Mouse (Mus musculus) CH12.LX (cell line): ENCODE data around the gene Svs1. TPM values are rescaled to one million over a fixed set of nuclear protein-coding genes. Genes with fewer than 3 reads are reported as not detected.

ENCODE experiments used
- DNase-seq: peaks from one replicate; pipeline ENCODE4 v3.0.0-alpha.2; 2013; ENCODE audit errors: extremely low read depth
- H3K27ac ChIP-seq: 2 replicates; pipeline ENCODE4 v1.5.1; 2012; ENCODE audit warnings: low read depth, mild to moderate bottlenecking, control low read depth, moderate library complexity; ENCODE audit not compliant: insufficient read depth
- H3K27me3 ChIP-seq: replicated peaks from 2 replicates; pipeline ENCODE3; 2012; ENCODE audit warnings: inconsistent platforms
- H3K36me3 ChIP-seq, 2 experiments: replicated peaks in 1 of 2; 2 replicates each; pipeline versions ENCODE3 to v1.6.1; 2012; ENCODE audit warnings: inconsistent platforms in 1 of 2, low read length in 1 of 2, mild to moderate bottlenecking in 1 of 2, mixed read lengths in 1 of 2, moderate library complexity in 1 of 2; ENCODE audit not compliant: control insufficient read depth in 1 of 2, insufficient read depth in 1 of 2
- H3K4me1 ChIP-seq, 2 experiments: 2 replicates each; pipeline ENCODE4 v1.6.1; 2012; ENCODE audit warnings: inconsistent platforms in 1 of 2, moderate library complexity in 1 of 2; ENCODE audit not compliant: insufficient read depth in 2 of 2, control insufficient read depth in 1 of 2
- H3K4me2 ChIP-seq: 2 replicates; pipeline ENCODE4 v1.6.1; 2012; ENCODE audit warnings: low read depth, mild to moderate bottlenecking, control low read depth; ENCODE audit not compliant: poor library complexity, insufficient read depth, severe bottlenecking
- H3K4me3 ChIP-seq, 3 experiments: fragments of 150-350 bp in 1 of 3; sonication (generic) in 1 of 3; replicated peaks in 1 of 3; 2 replicates each; pipeline versions ENCODE3 to v1.5.1; 2011 to 2012; ENCODE audit warnings: low read depth in 2 of 3, low read length in 2 of 3, mild to moderate bottlenecking in 2 of 3, moderate library complexity in 2 of 3, control low read depth in 1 of 3, improper control_type of control experiment in 1 of 3, inconsistent platforms in 1 of 3, mixed read lengths in 1 of 3; ENCODE audit not compliant: poor library complexity in 1 of 3
- H3K79me2 ChIP-seq: replicated peaks from 2 replicates; pipeline ENCODE4 v1.6.1; 2012; ENCODE audit warnings: mild to moderate bottlenecking, moderate library complexity; ENCODE audit not compliant: control insufficient read depth, poor library complexity, insufficient read depth, severe bottlenecking; ENCODE audit errors: extremely low read depth
- H3K9ac ChIP-seq: 2 replicates; pipeline ENCODE4 v1.6.1; 2012; ENCODE audit warnings: low read depth, mild to moderate bottlenecking, control low read depth, moderate library complexity; ENCODE audit not compliant: insufficient read depth
- H3K9me3 ChIP-seq: replicated peaks from 2 replicates; pipeline ENCODE3; 2012; ENCODE audit warnings: low read length, inconsistent platforms, mixed read lengths
- CHD2 ChIP-seq: IDR thresholded peaks from 2 replicates; pipeline ENCODE4 v1.6.1; 2011; ENCODE audit warnings: low read length, improper control_type of control experiment
- CTCF ChIP-seq, 2 experiments: IDR thresholded peaks in 1 of 2; conservative IDR thresholded peaks in 1 of 2; 2 replicates each; pipeline ENCODE4 v1.5.1; 2011 to 2012; ENCODE audit warnings: low read depth in 2 of 2, low read length in 2 of 2, improper control_type of control experiment in 1 of 2, inconsistent platforms in 1 of 2, mild to moderate bottlenecking in 1 of 2, moderate library complexity in 1 of 2
- E2F4 ChIP-seq: IDR thresholded peaks from 2 replicates; pipeline ENCODE4 v1.6.1; 2011; ENCODE audit warnings: low read depth, low read length, improper control_type of control experiment; ENCODE audit not compliant: insufficient replicate concordance
- ELF1 ChIP-seq: IDR thresholded peaks from 2 replicates; pipeline ENCODE4 v1.6.1; 2014; ENCODE audit warnings: low read depth, mild to moderate bottlenecking, inconsistent platforms, low read length, improper control_type of control experiment
- EP300 ChIP-seq: IDR thresholded peaks from 2 replicates; pipeline ENCODE4 v1.6.1; 2011; ENCODE audit warnings: low read length, improper control_type of control experiment
- ETS1 ChIP-seq: conservative IDR thresholded peaks from 2 replicates; pipeline ENCODE4 v1.6.1; 2012; ENCODE audit warnings: low read depth, mild to moderate bottlenecking, inconsistent platforms, low read length, improper control_type of control experiment, moderate library complexity
- GABPA ChIP-seq: IDR thresholded peaks from 2 replicates; pipeline ENCODE4 v1.6.1; 2012; ENCODE audit warnings: low read depth, low read length, improper control_type of control experiment, inconsistent platforms; ENCODE audit not compliant: insufficient replicate concordance
- HCFC1 ChIP-seq: IDR thresholded peaks from 2 replicates; pipeline ENCODE4 v1.6.1; 2012; ENCODE audit warnings: low read depth, mild to moderate bottlenecking, inconsistent platforms, low read length, improper control_type of control experiment
- IRF4 ChIP-seq: IDR thresholded peaks from 2 replicates; pipeline ENCODE4 v1.6.1; 2014; ENCODE audit warnings: low read depth, mild to moderate bottlenecking, inconsistent platforms, low read length, improper control_type of control experiment
- JUN ChIP-seq: IDR thresholded peaks from 2 replicates; pipeline ENCODE4 v1.6.1; 2011; ENCODE audit warnings: low read depth, mild to moderate bottlenecking, low read length, improper control_type of control experiment, moderate library complexity; ENCODE audit not compliant: insufficient read depth
- MAX ChIP-seq: IDR thresholded peaks from 2 replicates; pipeline ENCODE4 v1.6.1; 2011; ENCODE audit warnings: low read length, improper control_type of control experiment
- MXI1 ChIP-seq: IDR thresholded peaks from 2 replicates; pipeline ENCODE4 v1.6.1; 2011; ENCODE audit warnings: mild to moderate bottlenecking, low read depth, low read length, improper control_type of control experiment
- PAX5 ChIP-seq: IDR thresholded peaks from 2 replicates; pipeline ENCODE4 v1.6.1; 2012; ENCODE audit warnings: low read length, inconsistent platforms, mixed read lengths
- RCOR1 ChIP-seq: conservative IDR thresholded peaks from 2 replicates; pipeline ENCODE4 v1.6.1; 2012; ENCODE audit warnings: low read depth, mild to moderate bottlenecking, inconsistent platforms, low read length, improper control_type of control experiment
- SIN3A ChIP-seq: IDR thresholded peaks from 2 replicates; pipeline ENCODE4 v1.6.1; 2012; ENCODE audit warnings: low read length, improper control_type of control experiment, inconsistent platforms
- TBP ChIP-seq: conservative IDR thresholded peaks from 2 replicates; pipeline ENCODE4 v1.6.1; 2011; ENCODE audit warnings: low read depth, low read length, improper control_type of control experiment
- dilution Hi-C: fragments of 300-500 bp; cut with MboI; formaldehyde crosslinking; loops from 2 replicates; pipeline ENCODE4 v1.14.3; 2020; ENCODE audit warnings: low sequenced_read_pairs; ENCODE audit not compliant: extremely low pct_unique_long_range_greater_than_20kb, extremely low pct_ligation_motif_present
- in situ Hi-C: fragments of 300-500 bp; cut with MboI; formaldehyde crosslinking; loops from 3 replicates; pipeline ENCODE4 v1.14.3; 2019; ENCODE audit warnings: low sequenced_read_pairs, low pct_ligation_motif_present, low pct_unique_long_range_greater_than_20kb, mixed read lengths
- polyA plus RNA-seq: library from polyadenylated mRNA; unstranded; fragments of >175 nt; gene quantifications from 2 replicates; pipeline ENCODE4 v1.2.1, GENCODE M21; 2012; ENCODE audit warnings: low read depth; ENCODE audit not compliant: insufficient read length
- total RNA-seq, 2 experiments: library from RNA; depleted of rRNA; stranded (reverse); fragments of 300-350 nt in 1 of 2; fragments of >200 nt in 1 of 2; gene quantifications; 2 replicates each; pipeline ENCODE4 v1.2.3; 2012 to 2014

Gene Svs1
- total and polyA plus RNA-seq, 3 experiments: not detected

GRCm38 (mm10) chr6:49008420-49009160 lies 21.9 kb downstream of the Svs1 start:
- no peak for DNase-seq
- no peaks in the 10 kb centered on the region for H3K36me3 ChIP-seq
- H3K9me3 ChIP-seq: peaks cover 3% of the 10 kb centered on the region
- H3K79me2 ChIP-seq: no peaks in the 10 kb centered on the region
- no peak overlapping the region for H3K9ac ChIP-seq
- H3K4me1 ChIP-seq: peaks cover 0 to 4% of the 10 kb centered on the region in 2 experiments; a peak in 1 of 4 replicates
- H3K27me3 ChIP-seq: peaks cover 2% of the 10 kb centered on the region
- dilution Hi-C loops: no loop called here
- in situ Hi-C loops: loop anchor here (10.0 kb wide), 1 partner anchor 386 kb away; the partner anchor contains the start of gene Stk31
- TF ChIP-seq EP300: no peak
- no peak for TF ChIP-seq JUN
- TF ChIP-seq ETS1: no peak
- TF ChIP-seq PAX5: no peak
- no peak for TF ChIP-seq SIN3A
- TF ChIP-seq RCOR1: no peak
- TF ChIP-seq CTCF (conservative IDR thresholded peaks at IDR 0.05 in 1 of 2, IDR thresholded peaks at IDR 0.05 in 1 of 2; ENCODE audit: low read depth in 2 of 2, low read length in 2 of 2): no peak
- TF ChIP-seq CHD2: no peak
- no peak for TF ChIP-seq MXI1
- TF ChIP-seq E2F4: no peak
- H3K4me3 ChIP-seq: no peak overlapping the region
- 0 out of 2 replicates have a peak overlapping the region, but pooled peaks have one; percentile 16 for H3K4me2 ChIP-seq
- no peak overlapping the region for H3K27ac ChIP-seq

DNA sequence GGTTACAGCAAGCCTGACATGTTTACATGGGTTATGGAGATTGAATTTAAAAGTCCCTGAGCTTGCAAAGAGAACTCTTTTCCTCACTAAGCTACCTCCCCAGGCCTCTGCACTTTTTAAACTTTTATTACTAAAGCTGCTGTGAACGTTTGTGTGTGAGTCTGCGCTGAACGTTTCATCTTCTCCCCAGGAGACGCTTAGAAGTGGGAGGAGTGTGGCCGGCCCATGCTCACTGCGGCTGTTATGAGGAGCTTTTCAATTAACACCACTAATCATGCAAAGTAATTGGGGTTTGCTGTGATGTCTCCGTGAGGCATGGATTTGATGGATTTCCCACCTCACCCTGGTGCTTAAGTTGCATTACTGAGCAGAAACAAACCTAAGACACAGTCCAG lies 22.5 kb downstream of the Svs1 start:
- TF ChIP-seq ELF1: no peak
- no peak for TF ChIP-seq JUN
- TF ChIP-seq CTCF (conservative IDR thresholded peaks at IDR 0.05 in 1 of 2, IDR thresholded peaks at IDR 0.05 in 1 of 2; ENCODE audit: low read depth in 2 of 2, low read length in 2 of 2): no peak
- TF ChIP-seq MAX: no peak
- TF ChIP-seq GABPA: no peak
- TF ChIP-seq HCFC1: no peak
- TF ChIP-seq IRF4: no peak
- no peak for TF ChIP-seq EP300
- TF ChIP-seq PAX5: no peak
- TF ChIP-seq TBP: no peak
- dilution Hi-C loops: no loop called here
- no peak overlapping the region for H3K4me2 ChIP-seq

More for the DNA sequence above, 22.5 kb downstream of the Svs1 start:
- no peaks in the 10 kb centered on the region for H3K36me3 ChIP-seq
- in situ Hi-C loops: loop anchor here (10.0 kb wide), 1 partner anchor 386 kb away; the partner anchor contains the start of gene Stk31
- no peaks in the 10 kb centered on the region for H3K79me2 ChIP-seq
- H3K27ac ChIP-seq: no peak overlapping the region
- H3K4me1 ChIP-seq: peaks cover 0 to 4% of the 10 kb centered on the region in 2 experiments; a peak in 1 of 4 replicates
- H3K9me3 ChIP-seq: peaks cover 3% of the 10 kb centered on the region
- no peak overlapping the region for H3K4me3 ChIP-seq
- no peak for DNase-seq
- no peak overlapping the region for H3K9ac ChIP-seq
- peaks cover 2% of the 10 kb centered on the region for H3K27me3 ChIP-seq
